Mouse (Mus musculus) G1E (cell line): ENCODE results near the gene Pole. TPM values are rescaled to one million over a fixed set of nuclear protein-coding genes. Genes with fewer than 3 reads are reported as not detected.

Source experiments
- ATAC-seq: 2 replicates; pipeline ENCODE4 v1.8.0; 2016; ENCODE audit warnings: mild to moderate bottlenecking; ENCODE audit not compliant: insufficient number of reproducible peaks, poor library complexity, low FRiP score, severe bottlenecking; ENCODE audit errors: extremely low read depth
- DNase-seq: peaks from one replicate; pipeline ENCODE4 v3.0.0; 2012; ENCODE audit warnings: low spot score
- H3K27me3 ChIP-seq: 2 replicates; pipeline ENCODE4 v1.6.1; 2012; ENCODE audit warnings: mild to moderate bottlenecking, low read length, inconsistent platforms; ENCODE audit not compliant: insufficient read depth
- H3K36me3 ChIP-seq: replicated peaks from 2 replicates; pipeline ENCODE3; 2012; ENCODE audit warnings: mild to moderate bottlenecking, inconsistent platforms
- H3K4me1 ChIP-seq: 2 replicates; pipeline ENCODE4 v1.6.1; 2012; ENCODE audit warnings: low read depth, low read length, inconsistent platforms, mixed read lengths; ENCODE audit not compliant: insufficient read depth
- H3K4me3 ChIP-seq: 2 replicates; pipeline ENCODE4 v1.5.1; 2012; ENCODE audit warnings: low read depth, mild to moderate bottlenecking, inconsistent platforms, low read length, moderate library complexity, mixed read lengths
- H3K9me3 ChIP-seq: replicated peaks from 2 replicates; pipeline ENCODE4 v1.6.1; 2012; ENCODE audit warnings: inconsistent platforms
- CTCF ChIP-seq: IDR thresholded peaks from 2 replicates; pipeline ENCODE4 v1.5.1; 2012; ENCODE audit warnings: low read depth, low read length, inconsistent platforms, mixed read lengths
- GATA1 ChIP-seq: IDR thresholded peaks from 2 replicates; pipeline ENCODE4 v1.6.1; 2012; ENCODE audit warnings: borderline replicate concordance, low read length, inconsistent platforms, mixed read lengths
- GATA2 ChIP-seq: IDR thresholded peaks from 2 replicates; pipeline ENCODE4 v1.6.1; 2012; ENCODE audit warnings: low read depth, low read length, inconsistent platforms, borderline replicate concordance
- POLR2AphosphoS5 ChIP-seq: IDR thresholded peaks from 2 replicates; pipeline ENCODE4 v1.6.1; 2012; ENCODE audit warnings: low read depth, low read length, inconsistent platforms; ENCODE audit not compliant: insufficient replicate concordance
- TAL1 ChIP-seq: conservative IDR thresholded peaks from 2 replicates; pipeline ENCODE4 v1.6.1; 2012; ENCODE audit warnings: low read depth, low read length, inconsistent platforms, mixed read lengths
- polyA plus RNA-seq: library from polyadenylated mRNA; stranded (reverse); fragments of >175 nt; gene quantifications from 2 replicates; pipeline ENCODE4 v1.2.3, GENCODE M21; 2012
- total RNA-seq, 2 experiments: library from RNA; stranded (forward) in 1 of 2; stranded (reverse) in 1 of 2; fragments of 200-1000 nt in 1 of 2; fragments of >200 nt in 1 of 2; fragmentation: Nextera tagmentation in 1 of 2; gene quantifications; 2 replicates each; pipeline ENCODE4 v1.2.3; 2014 to 2017

Gene Pole
- total and polyA plus RNA-seq, 3 experiments = 30.0 to 144 (median 67.2) TPM

GRCm38 (mm10) chr5:110354716-110355115, 68.6 kb downstream of the Pole start:
- Histone ChIP-seq H3K4me3 (no peak overlapping the region), H3K9me3 (no peaks in the 10 kb centered on the region), H3K36me3 (no peaks in the 10 kb centered on the region), H3K4me1 (peaks cover 3% of the 10 kb centered on the region; the same call in 1 of the 2 replicates), H3K27me3 (peaks cover 24% of the 10 kb centered on the region)
- ATAC-seq = no peak
- TF ChIP-seq GATA2 (no peak), TAL1 (no peak), POLR2AphosphoS5 (no peak), GATA1 (no peak), CTCF (no peak)
- DNase-seq = no peak

- H3K27me3 ChIP-seq = peaks cover 16% of the 10 kb centered on the region
- H3K4me1 ChIP-seq = peaks cover 3% of the 10 kb centered on the region; the same call in 1 of the 2 replicates
- TF ChIP-seq GATA2 (no peak), CTCF (peak; percentile 88), POLR2AphosphoS5 (no peak), GATA1 (no peak)
- no peaks in the 10 kb centered on the region for H3K9me3 ChIP-seq
- DNase-seq (peak; percentile 54), ATAC-seq (no peak)
- no peaks in the 10 kb centered on the region for H3K36me3 ChIP-seq
- no peak overlapping the region for H3K4me3 ChIP-seq
These were observed 71.5 kb downstream of the Pole start for GRCm38 (mm10) chr5:110357531-110358179.

GRCm38 (mm10) chr5:110361465-110361864, 75.4 kb downstream of the Pole start:
- TF ChIP-seq GATA1 = no peak
- no peak for TF ChIP-seq TAL1
- no peak for TF ChIP-seq GATA2
- TF ChIP-seq CTCF = no peak
- no peak for TF ChIP-seq POLR2AphosphoS5
- DNase-seq (no peak), ATAC-seq (no peak)
- Histone ChIP-seq H3K9me3 (peaks cover 8% of the 10 kb centered on the region), H3K4me1 (peaks cover 3% of the 10 kb centered on the region; the same call in 1 of the 2 replicates), H3K27me3 (no peaks in the 10 kb centered on the region), H3K36me3 (peaks cover 27% of the 10 kb centered on the region), H3K4me3 (no peak overlapping the region)

DNA sequence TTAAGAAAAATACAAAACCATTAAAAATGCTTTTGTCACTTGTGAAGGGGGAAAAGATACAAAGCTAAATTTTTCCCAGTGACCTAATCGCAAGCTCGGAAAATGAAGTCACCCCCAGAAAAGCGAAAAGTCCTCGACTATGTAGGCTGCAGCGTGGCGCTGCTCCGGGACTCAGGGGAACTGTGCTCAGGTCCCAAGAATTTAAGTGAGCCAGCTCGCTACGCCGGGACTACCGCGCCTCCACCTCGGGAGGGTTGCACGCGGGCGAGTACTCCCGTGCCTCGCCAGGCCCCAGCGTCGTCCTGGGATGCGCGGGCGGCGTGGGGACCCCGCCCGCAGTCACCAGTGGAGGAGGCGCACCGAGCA, 76.7 kb downstream of the Pole start:
- no peaks in the 10 kb centered on the region for H3K27me3 ChIP-seq
- H3K9me3 ChIP-seq = peaks cover 8% of the 10 kb centered on the region
- no peak for DNase-seq
- no peak for ATAC-seq
- no peak overlapping the region for H3K4me3 ChIP-seq
- peaks cover under 1% of the 10 kb centered on the region; the same call in 1 of the 2 replicates for H3K4me1 ChIP-seq
- TF ChIP-seq CTCF (no peak), GATA1 (no peak), GATA2 (no peak), TAL1 (no peak), POLR2AphosphoS5 (no peak)
- peaks cover 32% of the 10 kb centered on the region for H3K36me3 ChIP-seq

GRCm38 (mm10) chr5:110363179-110363821, 77.2 kb downstream of the Pole start:
- Histone ChIP-seq H3K4me3 (0 out of 2 replicates have a peak overlapping the region, but pooled peaks have one; percentile 16), H3K36me3 (peaks cover 35% of the 10 kb centered on the region), H3K9me3 (peaks cover 8% of the 10 kb centered on the region), H3K4me1 (no peaks in the 10 kb centered on the region), H3K27me3 (no peaks in the 10 kb centered on the region)
- no peak for ATAC-seq
- DNase-seq = no peak
- TF ChIP-seq CTCF (no peak), GATA2 (no peak), GATA1 (no peak), POLR2AphosphoS5 (no peak), TAL1 (no peak)

GRCm38 (mm10) chr5:110363822-110364545, 77.9 kb downstream of the Pole start:
- no peaks in the 10 kb centered on the region for H3K4me1 ChIP-seq
- H3K36me3 ChIP-seq = peaks cover 41% of the 10 kb centered on the region
- H3K9me3 ChIP-seq = peaks cover 8% of the 10 kb centered on the region
- DNase-seq = no peak
- no peak overlapping the region for H3K4me3 ChIP-seq
- no peak for ATAC-seq
- TF ChIP-seq POLR2AphosphoS5 (no peak), GATA2 (no peak), GATA1 (no peak), CTCF (no peak), TAL1 (no peak)
- H3K27me3 ChIP-seq = no peaks in the 10 kb centered on the region
